Mouse (Mus musculus) testis, adult 2 months (tissue): Measurements from ENCODE around the gene Ugt1a8.

Experiments used
- CTCF ChIP-seq: fragments of 200-500 bp; IDR thresholded peaks from 2 replicates; pipeline ENCODE4 v1.5.1; 2012; ENCODE audit warnings: low read depth, mild to moderate bottlenecking, inconsistent platforms, low read length, moderate library complexity; ENCODE audit not compliant: control insufficient read depth, insufficient read depth, insufficient replicate concordance
- POLR2A ChIP-seq: fragments of 200-500 bp; IDR thresholded peaks from 2 replicates; pipeline ENCODE4 v1.6.1; 2012; ENCODE audit warnings: low read depth, mild to moderate bottlenecking, inconsistent platforms, low read length, moderate library complexity; ENCODE audit not compliant: control insufficient read depth

DNA sequence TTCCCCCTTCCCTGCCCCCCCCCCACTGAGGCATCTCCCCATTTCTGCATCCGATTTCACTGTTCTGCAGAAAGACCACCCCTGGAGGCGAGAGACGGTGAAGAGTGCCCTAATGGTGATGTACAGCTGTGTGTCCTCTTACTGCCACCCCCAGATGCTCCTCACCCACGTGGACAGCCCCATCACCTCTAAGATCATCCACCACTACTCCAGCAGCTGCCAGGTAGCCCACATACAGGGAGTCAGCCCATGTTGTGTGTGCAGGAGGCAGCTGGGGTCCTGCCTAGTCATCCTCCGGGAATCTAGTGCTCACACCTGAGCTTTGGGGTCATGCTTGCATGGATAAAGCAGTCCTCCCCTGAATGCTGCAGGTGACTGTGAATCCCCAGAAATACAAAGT is 156.2 kb downstream of the Ugt1a8 start:
- TF ChIP-seq POLR2A (no peak), CTCF (no peak)
